Mouse (Mus musculus) limb, embryonic 14.5 days (tissue): ENCODE measurements at regions not wholly inside any gene's neighbourhood (a gene's known extent, or its start where the extent isn't known, plus 50 kb on each side); places are given as distances from the start of the nearest gene placed in this dataset.

Experiments used
- ATAC-seq: fragments of 200-750 bp; cut with Nextera tagmentation; 2 replicates; pipeline ENCODE4 v1.8.0; 2017; ENCODE audit warnings: low read depth, moderate number of reproducible peaks, moderate TSS enrichment; ENCODE audit not compliant: low FRiP score
- DNase-seq: peaks from one replicate; pipeline ENCODE4 v3.0.0-alpha.2; 2015; ENCODE audit warnings: low spot score
- H3K27ac ChIP-seq: fragments of 300-500 bp; sonication (generic); replicated peaks from 2 replicates; pipeline ENCODE4 v1.5.1; 2014; ENCODE audit warnings: low read depth, mild to moderate bottlenecking, low read length, moderate library complexity, mixed read lengths
- H3K27me3 ChIP-seq: fragments of 300-500 bp; sonication (generic); 2 replicates; pipeline ENCODE4 v1.6.1; 2014; ENCODE audit warnings: low read length, mixed read lengths; ENCODE audit not compliant: control insufficient read depth, insufficient read depth
- H3K36me3 ChIP-seq: fragments of 300-500 bp; sonication (generic); 2 replicates; pipeline ENCODE4 v1.6.1; 2014; ENCODE audit warnings: mild to moderate bottlenecking, low read length, moderate library complexity, mixed read lengths; ENCODE audit not compliant: control insufficient read depth, insufficient read depth
- H3K4me1 ChIP-seq: fragments of 300-500 bp; sonication (generic); 2 replicates; pipeline ENCODE4 v1.6.1; 2014; ENCODE audit warnings: antibody characterized with exemption, low read length, mixed read lengths; ENCODE audit not compliant: control insufficient read depth, insufficient read depth
- H3K4me2 ChIP-seq: fragments of 300-500 bp; sonication (generic); replicated peaks from 2 replicates; pipeline ENCODE4 v1.6.1; 2014; ENCODE audit warnings: low read depth, mild to moderate bottlenecking, low read length, moderate library complexity; ENCODE audit not compliant: severe bottlenecking
- H3K4me3 ChIP-seq: fragments of 300-500 bp; sonication (generic); replicated peaks from 2 replicates; pipeline ENCODE4 v1.5.1; 2014; ENCODE audit warnings: low read length
- H3K9ac ChIP-seq: fragments of 300-500 bp; sonication (generic); 2 replicates; pipeline ENCODE4 v1.6.1; 2014; ENCODE audit warnings: mild to moderate bottlenecking, low read depth, low read length, moderate library complexity; ENCODE audit not compliant: severe bottlenecking
- H3K9me3 ChIP-seq: fragments of 300-500 bp; sonication (generic); 2 replicates; pipeline ENCODE4 v1.6.1; 2016; ENCODE audit warnings: low read length; ENCODE audit not compliant: control insufficient read depth
- POLR2A ChIP-seq: fragments of 200-500 bp; IDR thresholded peaks from 2 replicates; pipeline ENCODE4 v1.8.0; 2012; ENCODE audit warnings: inconsistent platforms, mild to moderate bottlenecking, moderate library complexity, borderline replicate concordance; ENCODE audit not compliant: insufficient read depth, insufficient read length; ENCODE audit errors: extremely low read depth
- WGBS: fragments of 180-500 bp; shearing (Covaris S2); extraction: QIAGEN DNeasy Blood & Tissue Kit; methylation state at CpG from one replicate; pipeline ENCODE4 v1.1.7; 2014; 5-methylcytosine and 5-hydroxymethylcytosine counted together

GRCm38 (mm10) chr2:169524429-169524828 is 63.1 kb downstream of the Gm11011 start:
- Histone ChIP-seq H3K36me3 (no peaks in the 10 kb centered on the region), H3K27me3 (no peaks in the 10 kb centered on the region), H3K9me3 (no peaks in the 10 kb centered on the region), H3K4me3 (no peak overlapping the region), H3K9ac (no peak overlapping the region), H3K4me1 (0 out of 2 replicates have a peak, but pooled peaks cover 2% of the 10 kb centered on the region), H3K4me2 (no peak overlapping the region), H3K27ac (no peak overlapping the region)
- ATAC-seq (no peak), DNase-seq (no peak)
- 71% methylated on average over 17 of the region's 17 CpGs for WGBS
- no peak for TF ChIP-seq POLR2A

GRCm38 (mm10) chr2:169519941-169520340 is 67.6 kb downstream of the Gm11011 start:
- DNase-seq (no peak), ATAC-seq (no peak)
- no peaks in the 10 kb centered on the region for H3K27me3 ChIP-seq
- H3K4me1 ChIP-seq = 0 out of 2 replicates have a peak, but pooled peaks cover 2% of the 10 kb centered on the region
- H3K9ac ChIP-seq = no peak overlapping the region
- TF ChIP-seq POLR2A = no peak
- no peak overlapping the region for H3K4me3 ChIP-seq
- WGBS = 72% methylated on average over 9 of the region's 9 CpGs
- no peaks in the 10 kb centered on the region for H3K36me3 ChIP-seq
- H3K4me2 ChIP-seq = no peak overlapping the region
- no peaks in the 10 kb centered on the region for H3K9me3 ChIP-seq
- H3K27ac ChIP-seq = no peak overlapping the region

GRCm38 (mm10) chr2:169515350-169515749 is 72.2 kb downstream of the Gm11011 start:
- TF ChIP-seq POLR2A = no peak
- Histone ChIP-seq H3K27ac (no peak overlapping the region), H3K4me3 (no peak overlapping the region), H3K4me2 (no peak overlapping the region), H3K27me3 (no peaks in the 10 kb centered on the region), H3K36me3 (no peaks in the 10 kb centered on the region), H3K9me3 (no peaks in the 10 kb centered on the region), H3K4me1 (no peaks in the 10 kb centered on the region), H3K9ac (no peak overlapping the region)
- DNase-seq = no peak
- ATAC-seq = no peak
- 77% methylated on average over 11 of the region's 11 CpGs for WGBS

- Histone ChIP-seq H3K27me3 (no peaks in the 10 kb centered on the region), H3K36me3 (no peaks in the 10 kb centered on the region), H3K4me2 (no peak overlapping the region), H3K9ac (no peak overlapping the region), H3K4me1 (no peaks in the 10 kb centered on the region), H3K4me3 (no peak overlapping the region), H3K27ac (no peak overlapping the region), H3K9me3 (no peaks in the 10 kb centered on the region)
- DNase-seq (no peak), ATAC-seq (no peak)
- no peak for TF ChIP-seq POLR2A
- 94% methylated on average over 2 of the region's 2 CpGs for WGBS
These were observed 76.8 kb downstream of the Gm11011 start for GRCm38 (mm10) chr2:169510741-169511140.

- Histone ChIP-seq H3K27ac (no peak overlapping the region), H3K9me3 (no peaks in the 10 kb centered on the region), H3K27me3 (no peaks in the 10 kb centered on the region), H3K4me2 (no peak overlapping the region), H3K4me3 (no peak overlapping the region), H3K9ac (no peak overlapping the region), H3K36me3 (no peaks in the 10 kb centered on the region), H3K4me1 (no peaks in the 10 kb centered on the region)
- 76% methylated on average over 4 of the region's 4 CpGs for WGBS
- ATAC-seq = no peak
- no peak for TF ChIP-seq POLR2A
- no peak for DNase-seq
These were observed 78.1 kb downstream of the Gm11011 start for GRCm38 (mm10) chr2:169509406-169509805.
